ENCODE assay signal across 13 mouse cellular contexts in the genomic region with DNA sequence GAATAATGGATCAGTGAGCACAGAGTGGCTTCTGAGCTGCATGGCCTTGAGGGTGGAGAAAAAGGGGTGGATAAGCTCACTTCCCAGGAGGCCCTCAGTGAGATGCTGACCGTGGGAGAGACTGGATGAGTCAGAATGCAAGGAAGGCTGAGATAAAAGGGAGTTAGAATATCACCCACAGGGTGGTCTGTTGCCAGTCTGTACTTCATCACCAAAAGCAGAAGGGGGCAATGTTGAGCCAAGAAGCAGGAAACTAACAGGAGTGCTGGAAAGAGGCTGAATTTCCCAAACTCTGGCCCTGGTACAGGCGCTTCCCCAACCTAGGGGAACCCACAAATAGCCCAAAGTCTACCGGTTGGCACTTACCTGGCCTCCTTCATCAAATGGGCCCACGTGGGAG. TPM values are rescaled to one million over a fixed set of nuclear protein-coding genes. Genes with fewer than 3 reads are reported as not detected.
DNase-seq lines count a peak whose midpoint lies in the region; ATAC-seq and TF ChIP-seq lines count a peak whose summit lies in the region.
"Had no signal": no experiment of that assay in that cellular context is flagged by ENCODE, and none has a peak within 500 bp of the region (broad histone marks: within the 10 kb centered on the region; RNA-seq: fewer than 3 reads in every experiment).

No protein-coding gene starts in this region.

- peak; percentile 37; the same call in 1 of the 2 replicates for TF ChIP-seq CTCF in forebrain, postnatal 0 days (IDR thresholded peaks at IDR 0.05; ENCODE audit: low read depth)
- TF ChIP-seq CTCF in liver, postnatal 0 days (IDR thresholded peaks at IDR 0.05; ENCODE audit: low read depth): peak; percentile 51

- H3K4me3 ChIP-seq in forebrain, postnatal 0 days (ENCODE audit: low read depth, low read length): no peak overlapping the region
- no peak overlapping the region for H3K4me3 ChIP-seq in forebrain, embryonic 10.5 days
- H3K4me3 ChIP-seq in liver, postnatal 0 days (ENCODE audit: low read depth, low read length): no peak overlapping the region
- H3K4me3 ChIP-seq: neural tube, embryonic 12.5 days had no signal

- no peaks in the 10 kb centered on the region for H3K9me3 ChIP-seq in forebrain, postnatal 0 days (ENCODE audit: low read length)
- no peaks in the 10 kb centered on the region for H3K9me3 ChIP-seq in forebrain, embryonic 10.5 days
- no peaks in the 10 kb centered on the region for H3K9me3 ChIP-seq in liver, postnatal 0 days (ENCODE audit: low read length)
- H3K9me3 ChIP-seq: neural tube, embryonic 12.5 days had no signal

- no peak for ATAC-seq in forebrain, postnatal 0 days
- no peak for ATAC-seq in liver, postnatal 0 days
- peak; percentile 30; the same call in 1 of the 2 replicates for ATAC-seq in neutrophil, adult 5-6 weeks (ENCODE audit: extremely low read depth, insufficient number of reproducible peaks, low FRiP score, poor library complexity, severe bottlenecking)

- 90% methylated on average over 4 of the region's 4 CpGs for WGBS in forebrain, postnatal 0 days
- 81% methylated on average over 4 of the region's 4 CpGs for WGBS in forebrain, embryonic 10.5 days
- 78% methylated on average over 4 of the region's 4 CpGs for WGBS in liver, postnatal 0 days (ENCODE audit: insufficient replicate concordance)

- H3K4me1 ChIP-seq in forebrain, postnatal 0 days (ENCODE audit: insufficient read depth): no peaks in the 10 kb centered on the region
- no peaks in the 10 kb centered on the region for H3K4me1 ChIP-seq in forebrain, embryonic 10.5 days
- H3K4me1 ChIP-seq in liver, postnatal 0 days (ENCODE audit: insufficient read depth): no peaks in the 10 kb centered on the region
- H3K4me1 ChIP-seq: neural tube, embryonic 12.5 days had no signal

- H3K27ac ChIP-seq in forebrain, postnatal 0 days (ENCODE audit: low read depth, low read length): no peak overlapping the region
- H3K27ac ChIP-seq in forebrain, embryonic 10.5 days: no peak overlapping the region
- H3K27ac ChIP-seq in liver, postnatal 0 days (ENCODE audit: low read depth): no peak overlapping the region
- H3K27ac ChIP-seq: neural tube, embryonic 12.5 days had no signal

- no peak for DNase-seq in forebrain, postnatal 0 days
- no peak for DNase-seq in forebrain, embryonic 10.5 days (ENCODE audit: extremely low spot score, low spot score)
- DNase-seq in liver, postnatal 0 days: no peak
- DNase-seq in liver (no peak), R1 (ENCODE audit: low read depth, low spot score) (peak; percentile 62)
- no peak for DNase-seq in urinary bladder, postnatal 25 days (ENCODE audit: low spot score)
- DNase-seq in thymus, postnatal 10 days (ENCODE audit: low spot score in 2 of 2): no peak
- DNase-seq: gastrocnemius, postnatal 14 days; kidney, adult 18-20 months; right cerebral cortex, postnatal 25 days; thymus, adult 2 months had no signal

- no peak for TF ChIP-seq EP300 in liver, postnatal 0 days (IDR thresholded peaks at IDR 0.05; ENCODE audit: low read depth)

- H3K9ac ChIP-seq in forebrain, postnatal 0 days: no peak overlapping the region
- H3K9ac ChIP-seq in liver, postnatal 0 days (replicated peaks): no peak overlapping the region
- H3K9ac ChIP-seq: neural tube, embryonic 12.5 days had no signal

- peaks cover 7% of the 10 kb centered on the region; the same call in 1 of the 2 replicates for H3K36me3 ChIP-seq in forebrain, postnatal 0 days (ENCODE audit: insufficient read depth)
- H3K36me3 ChIP-seq in forebrain, embryonic 10.5 days (replicated peaks): peaks cover 28% of the 10 kb centered on the region
- H3K36me3 ChIP-seq in liver, postnatal 0 days (replicated peaks; ENCODE audit: insufficient read depth, low read length): peaks cover 8% of the 10 kb centered on the region; the same call in 1 of the 2 replicates

- H3K27me3 ChIP-seq in forebrain, postnatal 0 days (ENCODE audit: insufficient read depth, low read length): no peaks in the 10 kb centered on the region
- H3K27me3 ChIP-seq in forebrain, embryonic 10.5 days (ENCODE audit: poor library complexity, severe bottlenecking): no peaks in the 10 kb centered on the region
- no peaks in the 10 kb centered on the region for H3K27me3 ChIP-seq in liver, postnatal 0 days (ENCODE audit: insufficient read depth, low read length)
- H3K27me3 ChIP-seq: neural tube, embryonic 12.5 days had no signal

- H3K4me2 ChIP-seq in forebrain, postnatal 0 days (ENCODE audit: low read depth): no peak overlapping the region
- no peak overlapping the region for H3K4me2 ChIP-seq in liver, postnatal 0 days (ENCODE audit: low read depth, low read length)
- H3K4me2 ChIP-seq: neural tube, embryonic 12.5 days had no signal

RNA-seq across cellular contexts. Expression of a gene that starts 42.5 kb away (rescaled TPM):
- total RNA-seq in forebrain, postnatal 0 days (2014; rRNA removed): 9.3 and 11.0 TPM in 2 replicates
- polyA plus RNA-seq in forebrain, postnatal 0 days (2015; fragmentation: Nextera tagmentation; extraction: Ambion mirVana): 5.1 and 6.1 TPM in 2 replicates
- 6.6 and 7.7 TPM in 2 replicates for polyA plus RNA-seq in forebrain, embryonic 10.5 days (2016; fragmentation: Nextera tagmentation; extraction: Ambion mirVana)
- polyA plus RNA-seq in liver, postnatal 0 days (2015; fragmentation: Nextera tagmentation; extraction: Ambion mirVana): 1.1 and 1.5 TPM in 2 replicates
- 19.1 and 23.9 TPM in 2 replicates for total RNA-seq in neutrophil, adult 5-6 weeks (2017)
